Mouse (Mus musculus) WW6 (cell line): ENCODE measurements around the gene Cntn4.

Experiments used
- DNase-seq: peaks from one replicate; pipeline ENCODE4 v3.0.0-alpha.2; 2013; ENCODE audit warnings: low read depth, low spot score

Cntn4 gene

GRCm38 (mm10) chr6:106078071-106078603 is 400.7 kb downstream of the Cntn4 start:
- DNase-seq = no peak

GRCm38 (mm10) chr6:106078629-106079028 is 401.2 kb downstream of the Cntn4 start:
- DNase-seq = no peak

- DNase-seq = no peak
Measured at GRCm38 (mm10) chr6:106097856-106098255, 420.4 kb downstream of the Cntn4 start.

- no peak for DNase-seq
Measured at GRCm38 (mm10) chr6:106118523-106119081, 441.1 kb downstream of the Cntn4 start.

DNA sequence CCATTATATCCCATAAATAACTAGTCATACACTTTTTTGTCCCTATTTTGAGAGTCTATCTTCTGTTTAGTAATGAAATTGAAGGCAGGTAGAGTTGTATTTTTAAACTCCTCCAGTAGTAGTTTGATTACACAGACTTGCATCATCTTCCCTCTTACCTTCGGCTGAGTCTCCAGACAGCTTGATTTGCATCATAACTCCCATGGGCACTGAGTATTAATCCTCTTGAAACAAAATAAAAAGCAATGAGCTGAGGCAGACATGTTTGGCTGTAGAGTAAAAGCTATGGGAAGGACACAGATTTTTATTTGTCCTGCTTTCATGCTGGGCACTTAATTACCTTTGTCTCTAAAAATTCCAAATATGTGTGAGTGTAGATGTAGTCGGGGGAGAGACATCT is 476.1 kb downstream of the Cntn4 start:
- DNase-seq = no peak

- DNase-seq = no peak
Measured at GRCm38 (mm10) chr6:106155362-106155761, 477.9 kb downstream of the Cntn4 start.

DNA sequence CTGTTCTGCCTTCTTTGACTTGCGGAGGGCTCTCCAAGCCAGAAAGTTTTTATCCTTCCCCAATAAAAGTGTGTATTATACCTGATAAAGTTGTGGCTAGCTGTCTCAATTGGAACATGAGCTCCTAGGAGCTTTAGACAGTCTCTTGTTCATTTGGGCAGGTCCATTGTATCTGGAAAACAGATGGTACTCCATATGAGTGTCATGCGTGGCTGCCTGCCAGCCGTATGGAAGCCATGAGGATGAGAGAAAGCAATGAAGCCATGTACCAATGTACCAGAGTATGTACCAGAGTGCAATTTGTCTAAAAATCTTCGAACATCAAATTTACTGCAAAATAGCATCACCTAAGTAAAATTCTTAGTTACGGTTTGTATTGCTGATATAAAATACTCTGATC is 500.1 kb downstream of the Cntn4 start:
- DNase-seq = no peak

DNA sequence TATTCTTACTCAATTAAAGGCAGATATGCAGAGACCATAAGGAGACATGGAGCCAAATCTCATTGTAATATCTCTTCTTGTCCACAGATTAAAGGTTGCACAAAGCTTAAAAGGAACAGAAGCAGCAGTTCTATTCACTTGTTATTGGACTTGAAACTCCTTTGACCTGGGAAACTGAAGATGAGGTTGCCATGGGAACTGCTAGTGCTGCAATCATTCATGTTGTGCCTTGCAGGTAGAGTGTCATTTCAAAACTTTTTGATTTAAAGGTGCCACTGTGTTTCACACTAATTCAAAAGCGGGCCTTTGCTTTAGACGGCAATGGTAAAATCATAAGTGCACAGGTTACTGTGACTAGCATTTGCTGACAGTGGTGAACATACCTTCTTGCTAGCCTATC is 504.1 kb downstream of the Cntn4 start:
- DNase-seq = no peak

GRCm38 (mm10) chr6:106200974-106201373 is 523.5 kb downstream of the Cntn4 start:
- DNase-seq = no peak

DNA sequence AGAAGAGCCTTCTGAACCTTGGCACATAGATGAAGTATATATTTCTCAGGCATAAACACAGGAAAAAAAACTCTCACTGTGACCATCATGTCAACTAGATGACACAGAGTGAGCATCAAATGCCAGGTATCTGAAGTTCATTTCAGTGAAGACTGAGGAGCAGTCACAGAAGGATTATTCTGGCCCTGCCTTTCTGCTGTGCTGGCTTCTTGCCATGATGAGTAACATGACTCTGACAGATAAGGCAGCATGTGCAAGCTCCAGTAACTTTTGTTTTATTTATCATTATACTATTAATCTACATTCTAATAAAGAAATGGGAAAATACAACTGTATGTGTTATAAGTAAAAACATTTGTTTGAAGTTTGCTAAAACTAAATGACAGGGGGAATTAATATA is 529.9 kb downstream of the Cntn4 start:
- no peak for DNase-seq

- no peak for DNase-seq
Measured at GRCm38 (mm10) chr6:106213071-106213470, 535.6 kb downstream of the Cntn4 start.

GRCm38 (mm10) chr6:106237046-106237948 is 559.8 kb downstream of the Cntn4 start:
- no peak for DNase-seq

DNA sequence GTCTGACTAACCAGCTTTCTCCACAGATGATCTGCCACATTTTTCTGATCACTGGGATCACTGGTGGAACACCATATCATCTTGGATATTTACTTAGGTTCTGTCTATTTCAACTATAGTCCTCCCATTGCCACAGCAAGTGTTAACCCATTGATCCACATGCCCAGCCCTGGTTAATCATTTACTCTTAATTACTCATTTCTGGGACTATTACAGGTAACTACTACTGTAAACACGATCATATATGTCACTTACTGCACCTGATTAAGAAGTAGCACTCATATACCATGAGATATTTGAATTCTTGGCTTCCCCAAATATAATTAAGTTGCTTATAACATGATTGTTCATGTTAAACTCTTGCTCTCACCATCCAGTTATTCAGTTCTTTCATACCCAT is 564.1 kb downstream of the Cntn4 start:
- DNase-seq = no peak

GRCm38 (mm10) chr6:106263396-106263795 is 585.9 kb downstream of the Cntn4 start:
- no peak for DNase-seq

DNA sequence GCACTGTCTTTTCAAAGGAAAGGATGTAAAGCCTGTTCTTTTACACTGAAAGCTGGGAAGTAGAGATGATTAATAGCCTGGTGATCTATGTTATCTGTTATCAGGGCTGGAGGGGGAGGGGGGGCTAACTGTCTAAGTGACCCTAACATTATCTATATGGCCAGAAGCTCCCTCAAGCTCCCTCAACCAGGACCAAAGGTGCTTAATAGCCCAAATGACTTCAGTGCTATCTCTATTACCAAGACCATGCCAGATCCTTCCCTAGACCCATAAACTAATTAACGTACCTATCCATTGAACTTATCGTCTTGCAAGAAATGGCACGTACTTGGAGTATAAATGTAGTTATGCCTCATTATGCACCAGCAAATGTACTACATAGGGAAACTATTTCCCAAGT is 588.0 kb downstream of the Cntn4 start:
- no peak for DNase-seq

GRCm38 (mm10) chr6:106266304-106266703 is 588.8 kb downstream of the Cntn4 start:
- DNase-seq = no peak

DNA sequence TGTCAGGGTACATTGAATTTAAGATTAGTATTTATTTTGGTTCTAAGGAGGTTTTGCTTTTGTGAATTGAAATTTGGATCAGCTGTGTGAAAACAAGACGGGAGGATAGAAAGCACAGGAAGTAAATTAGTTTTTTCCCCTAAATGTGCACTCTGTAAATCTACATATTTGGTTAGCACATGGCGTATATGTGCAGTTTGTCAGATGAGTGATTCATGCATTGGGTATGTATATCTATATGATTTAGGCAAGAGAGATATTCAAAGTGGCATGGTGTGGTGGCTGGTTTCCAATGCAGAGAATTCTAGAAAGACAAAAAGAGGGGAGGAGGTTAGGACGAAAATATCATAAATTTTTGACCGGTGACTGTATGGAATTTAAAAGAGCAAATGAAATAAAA is 591.3 kb downstream of the Cntn4 start:
- no peak for DNase-seq

DNA sequence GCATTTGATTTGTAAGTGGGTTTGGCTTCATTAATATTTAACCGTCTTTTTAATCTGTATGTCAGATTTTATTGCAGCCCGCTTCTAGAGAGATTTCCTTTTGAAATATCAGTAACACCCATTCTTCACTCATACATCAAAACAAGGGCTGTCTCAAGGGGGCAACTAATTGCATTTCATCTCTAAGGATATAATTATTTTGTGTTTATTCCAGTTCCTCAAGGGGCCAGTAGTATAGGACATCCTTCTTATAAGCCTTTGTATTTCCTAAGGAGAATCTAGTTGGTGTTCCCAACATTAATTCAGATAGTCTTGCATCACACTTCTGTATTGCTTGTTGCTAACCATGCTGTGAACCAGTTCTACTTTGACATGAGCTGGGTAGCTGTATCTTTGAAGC is 599.7 kb downstream of the Cntn4 start:
- no peak for DNase-seq

GRCm38 (mm10) chr6:106281621-106282020 is 604.2 kb downstream of the Cntn4 start:
- no peak for DNase-seq

DNA sequence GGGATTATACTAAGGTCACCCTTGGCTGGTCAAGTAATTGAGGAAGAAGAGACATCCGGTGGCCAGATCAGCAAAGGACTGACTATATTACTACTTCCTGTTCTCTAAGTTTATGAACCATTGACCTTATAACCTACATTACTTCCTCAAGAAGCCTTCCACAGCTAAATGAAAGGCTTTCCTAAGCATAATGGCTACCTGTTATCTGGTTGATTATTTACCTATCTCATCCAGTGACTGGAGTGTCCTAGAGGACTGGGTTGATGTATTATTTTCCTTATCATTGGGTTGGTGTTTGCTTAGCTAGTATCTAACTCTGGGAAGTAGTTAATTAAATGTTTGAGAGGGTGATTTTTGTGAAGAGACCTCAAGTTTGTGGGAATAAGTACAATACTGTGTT is 606.4 kb downstream of the Cntn4 start:
- DNase-seq = no peak

DNA sequence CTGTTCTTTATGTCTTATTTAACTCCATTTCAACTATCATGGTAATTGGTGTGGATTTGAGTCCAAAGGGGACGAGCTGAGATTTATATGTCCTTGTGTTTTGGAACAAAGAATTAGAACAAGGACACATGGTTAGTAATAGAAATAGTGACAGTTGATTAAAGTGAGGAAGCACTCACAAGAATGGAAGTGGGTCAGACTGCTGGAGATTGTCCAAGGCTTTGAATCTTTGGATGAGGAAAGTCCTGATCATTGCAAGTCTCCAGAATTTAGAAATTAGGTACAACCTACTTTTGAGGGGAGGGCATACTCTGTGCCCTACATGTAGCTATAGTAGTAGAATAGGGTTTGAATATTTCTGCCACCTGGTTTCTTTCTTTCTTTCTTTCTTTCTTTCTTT is 622.0 kb downstream of the Cntn4 start:
- no peak for DNase-seq

DNA sequence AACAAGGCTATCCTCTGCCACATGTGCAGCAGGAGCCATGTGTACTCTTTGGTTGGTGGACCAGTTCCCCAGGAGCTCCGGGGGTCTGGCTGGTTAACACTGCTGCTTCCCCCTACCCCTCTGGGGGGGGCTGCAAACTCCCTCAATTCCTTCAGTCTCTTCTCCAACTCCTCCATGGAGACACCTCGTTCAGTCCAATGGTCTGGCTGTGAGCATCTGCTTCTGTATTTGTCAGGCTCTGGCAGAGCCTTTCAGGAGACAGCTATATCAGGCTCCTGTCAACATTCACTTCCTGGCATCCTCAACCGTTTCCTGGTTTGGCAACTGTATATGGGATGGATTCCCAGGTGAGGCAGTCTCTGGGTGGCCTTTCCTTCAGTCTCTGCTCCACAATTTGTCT is 622.7 kb downstream of the Cntn4 start:
- no peak for DNase-seq

DNA sequence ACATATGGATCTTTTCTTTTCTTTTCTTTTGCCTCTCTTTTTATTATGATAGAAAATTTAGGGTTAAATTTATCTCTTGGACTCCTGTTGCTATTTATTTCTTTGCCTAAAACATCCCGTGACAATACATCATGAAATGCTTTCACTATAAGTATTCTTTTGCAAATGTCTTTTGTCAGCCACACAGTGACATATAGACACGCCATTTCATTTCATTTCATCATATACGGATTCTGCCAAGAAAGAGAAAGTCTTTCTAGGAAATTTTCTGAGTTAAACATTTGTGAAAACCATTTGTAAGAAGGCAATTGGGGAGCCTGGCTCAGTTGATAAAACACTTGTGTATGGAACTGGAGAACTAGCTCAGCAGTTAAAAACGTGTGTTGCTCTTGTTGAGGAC is 625.0 kb downstream of the Cntn4 start:
- no peak for DNase-seq
